Mouse (Mus musculus): ENCODE measurements around the gene Ahcyl2. TPM values are rescaled to one million over a fixed set of nuclear protein-coding genes. Genes with fewer than 3 reads are reported as not detected.
"Not testable (repeated sequence)": the region's sequence is repeated elsewhere in the genome, so short reads cannot be mapped to it uniquely, and the experiment has no call there.

Gene Ahcyl2
- polyA plus RNA-seq, 1 experiment from 2014 or later: 9.5 TPM

DNA sequence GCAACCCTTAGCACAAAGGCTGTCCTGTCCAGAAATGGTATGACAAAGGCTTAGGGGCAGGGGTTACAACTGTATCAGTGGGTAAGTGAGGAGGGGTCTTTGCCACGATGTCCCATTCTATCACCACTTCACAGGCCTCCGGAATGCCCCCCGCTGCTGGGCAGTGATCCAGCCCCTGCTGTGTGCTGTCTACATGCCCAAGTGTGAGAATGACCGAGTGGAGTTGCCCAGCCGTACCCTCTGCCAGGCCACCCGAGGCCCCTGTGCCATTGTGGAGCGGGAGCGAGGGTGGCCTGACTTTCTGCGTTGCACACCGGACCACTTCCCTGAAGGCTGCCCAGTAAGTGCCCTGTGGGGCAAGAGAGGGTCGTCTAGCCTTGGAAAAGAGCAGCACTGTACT is 14.5 kb upstream of the Ahcyl2 start:
- no peak overlapping the region for H3K4me3 ChIP-seq
- H3K27ac ChIP-seq: no peak overlapping the region
- H3K9me3 ChIP-seq: peaks cover 2% of the 10 kb centered on the region; the same call in 1 of the 2 replicates
- peaks cover 40% of the 10 kb centered on the region for H3K36me3 ChIP-seq
- H3K9ac ChIP-seq: no peak overlapping the region
- no peak for ATAC-seq (ENCODE audit: borderline replicate concordance, extremely low read depth, low FRiP score, low TSS enrichment)
- WGBS: 83% methylated on average over 11 of the region's 11 CpGs
- no peaks in the 10 kb centered on the region for H3K27me3 ChIP-seq
- H3K4me2 ChIP-seq: no peak overlapping the region
- H3K4me1 ChIP-seq: peaks cover 4% of the 10 kb centered on the region; the same call in 1 of the 2 replicates

DNA sequence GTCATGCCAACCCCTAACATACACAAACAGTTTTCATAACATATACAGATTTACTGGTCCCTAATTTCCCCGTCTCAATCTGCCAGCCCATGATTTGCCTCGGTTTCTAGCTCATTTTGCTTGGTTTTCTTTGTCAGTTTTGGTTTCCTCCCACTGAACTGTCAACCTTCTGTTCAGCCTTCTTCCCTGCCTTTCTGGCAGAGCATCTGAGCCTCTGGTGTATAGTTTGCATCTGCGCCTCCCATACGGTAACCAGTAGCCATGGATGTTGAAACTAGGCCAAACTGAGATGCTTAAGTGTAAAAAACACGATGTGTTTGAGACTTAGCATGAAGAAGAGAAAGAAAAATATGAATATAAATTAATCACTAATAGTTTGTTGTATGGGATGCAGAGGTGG is 11.8 kb upstream of the Ahcyl2 start:
- no peak overlapping the region for H3K4me3 ChIP-seq
- peaks cover 54% of the 10 kb centered on the region for H3K36me3 ChIP-seq
- 62% methylated on average over 5 of the region's 5 CpGs for WGBS
- no peaks in the 10 kb centered on the region for H3K4me1 ChIP-seq
- H3K27me3 ChIP-seq: no peaks in the 10 kb centered on the region
- no peaks in the 10 kb centered on the region for H3K9me3 ChIP-seq
- H3K27ac ChIP-seq: no peak overlapping the region
- no peak for ATAC-seq (ENCODE audit: borderline replicate concordance, extremely low read depth, low FRiP score, low TSS enrichment)
- H3K9ac ChIP-seq: no peak overlapping the region
- H3K4me2 ChIP-seq: no peak overlapping the region

DNA sequence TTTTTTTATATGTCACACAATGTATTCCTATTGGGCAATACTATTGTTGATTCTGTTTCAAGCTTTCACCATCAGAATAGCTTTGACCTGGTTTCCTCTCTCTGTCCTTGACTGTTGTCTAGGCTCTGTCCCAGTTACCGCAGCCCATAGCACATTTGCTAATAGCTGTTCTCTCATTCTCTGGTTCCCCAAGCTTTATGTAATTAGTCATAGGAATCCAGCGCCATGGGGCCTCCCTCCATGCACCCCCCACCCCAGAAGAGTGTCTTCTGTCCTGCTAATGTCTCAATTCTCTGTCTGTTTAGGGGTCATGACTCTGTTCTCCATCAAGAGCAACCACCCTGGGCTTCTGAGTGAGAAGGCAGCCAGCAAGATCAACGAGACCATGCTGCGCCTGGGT is 11.3 kb upstream of the Ahcyl2 start:
- Histone ChIP-seq H3K4me3 (no peak overlapping the region), H3K27ac (no peak overlapping the region), H3K27me3 (no peaks in the 10 kb centered on the region), H3K4me2 (no peak overlapping the region), H3K4me1 (no peaks in the 10 kb centered on the region), H3K9ac (no peak overlapping the region), H3K36me3 (peaks cover 57% of the 10 kb centered on the region), H3K9me3 (no peaks in the 10 kb centered on the region)
- 87% methylated on average over 4 of the region's 4 CpGs for WGBS
- no peak for ATAC-seq (ENCODE audit: borderline replicate concordance, extremely low read depth, low FRiP score, low TSS enrichment)

DNA sequence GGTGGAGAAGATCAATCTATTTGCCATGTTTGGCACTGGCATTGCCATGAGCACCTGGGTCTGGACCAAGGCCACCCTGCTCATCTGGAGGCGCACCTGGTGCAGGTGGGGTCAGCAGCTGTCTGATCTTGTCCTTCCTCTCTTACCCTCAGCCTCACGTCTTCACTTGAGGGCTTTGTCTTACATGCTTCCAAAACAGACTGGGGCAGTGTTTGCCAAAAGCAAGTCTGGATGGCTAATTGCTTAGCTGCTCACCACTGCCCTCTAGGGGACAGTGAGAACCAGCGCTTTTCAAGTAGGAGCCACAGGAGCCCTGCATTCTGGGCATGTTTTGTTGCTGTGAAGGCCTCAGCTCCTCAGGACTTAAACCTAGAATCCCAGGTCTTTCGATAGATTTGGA is 9.4 kb upstream of the Ahcyl2 start:
- Histone ChIP-seq H3K9ac (no peak overlapping the region), H3K27me3 (no peaks in the 10 kb centered on the region), H3K27ac (no peak overlapping the region), H3K4me1 (no peaks in the 10 kb centered on the region), H3K4me3 (no peak overlapping the region), H3K9me3 (no peaks in the 10 kb centered on the region), H3K36me3 (peaks cover 58% of the 10 kb centered on the region), H3K4me2 (no peak overlapping the region)
- 50% methylated on average over 4 of the region's 4 CpGs for WGBS
- no peak for ATAC-seq (ENCODE audit: borderline replicate concordance, extremely low read depth, low FRiP score, low TSS enrichment)

DNA sequence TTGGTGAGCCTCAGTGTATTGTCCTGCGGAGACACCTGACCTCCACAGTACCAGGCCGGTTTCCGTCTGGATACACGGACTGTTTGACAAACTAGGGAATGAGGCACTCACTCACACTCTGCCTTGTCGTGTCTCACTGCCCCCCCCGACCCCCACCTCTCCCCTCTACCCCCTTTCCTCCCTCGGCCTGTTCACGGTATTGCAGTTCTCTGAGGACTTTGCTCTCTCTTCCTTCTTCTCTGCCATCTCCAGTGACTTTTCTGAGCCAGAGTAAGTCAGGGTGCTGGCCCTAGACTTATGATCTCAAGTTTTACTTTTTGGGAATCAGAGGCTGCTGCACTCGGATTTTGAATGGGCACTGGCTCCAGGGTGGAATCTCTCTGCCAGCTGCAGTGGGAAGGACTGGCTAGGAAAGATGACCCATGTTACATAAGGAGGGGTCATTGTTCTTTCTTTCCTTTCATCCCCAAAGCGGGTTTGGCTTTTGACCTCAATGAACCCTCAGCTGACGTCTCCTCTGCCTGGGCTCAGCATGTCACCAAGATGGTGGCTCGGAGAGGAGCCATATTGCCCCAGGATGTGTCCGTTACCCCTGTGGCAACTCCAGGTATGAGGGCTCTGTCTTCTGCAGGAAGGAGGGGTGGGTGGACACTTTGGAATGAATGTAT is 8.7 kb upstream of the Ahcyl2 start:
- H3K4me2 ChIP-seq: no peak overlapping the region
- H3K27me3 ChIP-seq: no peaks in the 10 kb centered on the region
- no peak overlapping the region for H3K4me3 ChIP-seq
- H3K36me3 ChIP-seq: peaks cover 54% of the 10 kb centered on the region
- no peak for ATAC-seq (ENCODE audit: borderline replicate concordance, extremely low read depth, low FRiP score, low TSS enrichment)
- H3K9ac ChIP-seq: no peak overlapping the region
- no peaks in the 10 kb centered on the region for H3K4me1 ChIP-seq
- WGBS: 83% methylated on average over 13 of the region's 13 CpGs
- H3K9me3 ChIP-seq: no peaks in the 10 kb centered on the region
- H3K27ac ChIP-seq: no peak overlapping the region

DNA sequence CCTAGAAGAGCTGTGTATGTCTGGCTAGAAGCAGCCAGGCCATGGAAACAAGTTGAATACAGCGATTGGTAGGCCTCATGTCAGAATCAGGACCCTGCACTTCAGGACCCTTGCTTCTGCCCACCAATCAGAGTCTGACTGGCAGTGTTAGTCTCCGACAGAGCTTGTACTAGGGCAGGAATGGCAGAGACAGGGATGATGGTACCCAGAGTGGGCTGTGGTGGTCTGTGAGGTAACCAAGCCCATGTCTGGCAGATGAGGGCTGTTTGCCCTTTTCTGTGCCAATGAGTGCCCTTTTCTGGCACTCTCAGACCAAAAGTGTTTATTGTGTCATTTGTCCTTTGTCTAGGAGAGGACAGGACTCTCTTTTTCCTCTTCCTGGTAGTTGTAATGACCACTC is 7.4 kb upstream of the Ahcyl2 start:
- H3K4me2 ChIP-seq; H3K27me3 ChIP-seq; H3K4me3 ChIP-seq; H3K9me3 ChIP-seq; H3K9ac ChIP-seq; H3K4me1 ChIP-seq; ATAC-seq (ENCODE audit: borderline replicate concordance, extremely low read depth, low FRiP score, low TSS enrichment); H3K27ac ChIP-seq: not testable (repeated sequence)
- H3K36me3 ChIP-seq: peaks cover 41% of the 10 kb centered on the region
- 92% methylated on average over 2 of the region's 2 CpGs for WGBS

DNA sequence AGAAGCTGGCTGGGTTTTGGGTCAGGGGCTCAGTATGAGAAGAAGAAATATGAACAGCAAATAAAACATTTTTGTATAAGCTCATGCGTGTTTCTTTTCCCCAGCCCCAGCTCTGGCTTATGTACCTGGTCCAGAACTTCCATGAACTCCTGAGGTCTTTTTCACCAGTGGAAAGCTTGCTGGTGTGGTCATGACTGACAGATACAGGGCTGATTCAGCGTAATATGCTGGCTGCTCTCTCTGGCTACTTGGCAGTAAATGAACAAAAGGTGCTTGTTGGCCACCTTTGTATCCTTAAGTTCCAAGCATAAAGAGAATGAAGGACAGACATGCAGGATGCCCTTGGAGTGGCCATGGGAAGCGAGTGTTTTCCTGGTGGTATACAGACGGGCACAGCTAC is 6.5 kb upstream of the Ahcyl2 start:
- H3K9ac ChIP-seq: no peak overlapping the region
- ATAC-seq (ENCODE audit: borderline replicate concordance, extremely low read depth, low FRiP score, low TSS enrichment): no peak
- 89% methylated on average over 4 of the region's 4 CpGs for WGBS

DNA sequence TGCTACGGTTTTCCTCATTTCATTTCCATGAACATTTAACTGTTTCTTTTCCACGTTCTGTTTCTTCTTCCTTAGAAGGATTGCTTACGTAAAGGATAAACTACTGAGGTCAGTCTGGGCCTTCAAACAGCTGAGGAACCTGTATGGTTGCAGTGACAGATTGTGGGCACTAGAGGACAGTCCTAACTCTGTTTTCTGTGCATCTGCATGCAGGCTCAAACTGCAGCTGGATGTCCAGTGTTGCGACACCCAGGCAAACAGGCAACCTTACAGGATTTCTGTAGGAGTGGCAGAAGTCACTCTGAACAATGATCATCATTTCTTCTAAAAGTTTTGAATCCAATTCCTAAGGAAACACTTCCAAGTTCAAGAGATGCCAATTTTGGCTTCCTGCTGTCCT is 5.3 kb upstream of the Ahcyl2 start:
- H3K4me1 ChIP-seq: no peaks in the 10 kb centered on the region
- H3K27me3 ChIP-seq: no peaks in the 10 kb centered on the region
- H3K36me3 ChIP-seq: peaks cover 26% of the 10 kb centered on the region
- H3K4me2 ChIP-seq: no peak overlapping the region
- H3K9ac ChIP-seq: no peak overlapping the region
- no peak for ATAC-seq (ENCODE audit: borderline replicate concordance, extremely low read depth, low FRiP score, low TSS enrichment)
- 48% methylated on average over 4 of the region's 4 CpGs for WGBS
- no peaks in the 10 kb centered on the region for H3K9me3 ChIP-seq
- no peak overlapping the region for H3K27ac ChIP-seq
- no peak overlapping the region for H3K4me3 ChIP-seq

More for the DNA sequence above, 6.5 kb upstream of the Ahcyl2 start:
- no peaks in the 10 kb centered on the region for H3K27me3 ChIP-seq
- no peak overlapping the region for H3K27ac ChIP-seq
- no peaks in the 10 kb centered on the region for H3K9me3 ChIP-seq
- no peaks in the 10 kb centered on the region for H3K4me1 ChIP-seq
- peaks cover 37% of the 10 kb centered on the region for H3K36me3 ChIP-seq
- no peak overlapping the region for H3K4me3 ChIP-seq
- no peak overlapping the region for H3K4me2 ChIP-seq

DNA sequence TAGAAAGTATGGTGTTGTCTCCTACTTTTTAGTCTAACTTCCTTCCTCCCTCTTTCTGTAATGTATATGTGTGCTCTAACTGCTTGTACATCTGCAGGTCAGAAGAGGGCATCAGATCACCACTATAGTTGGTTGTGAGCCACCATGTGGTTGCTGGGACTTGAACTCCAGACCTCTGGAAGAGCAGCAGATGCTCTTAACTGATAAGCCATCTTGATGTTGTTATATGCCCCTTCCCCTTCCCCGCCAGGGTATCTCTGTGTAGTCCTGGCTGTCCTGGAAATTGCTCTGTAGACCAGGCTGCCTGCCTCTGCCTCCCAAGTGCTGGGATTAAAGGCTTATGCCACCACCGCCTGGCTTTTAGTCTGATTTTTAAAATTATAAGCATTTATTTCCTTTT is 937 bp upstream of the Ahcyl2 start:
- Histone ChIP-seq H3K9ac (no peak overlapping the region), H3K36me3 (no peaks in the 10 kb centered on the region), H3K4me2 (no peak overlapping the region), H3K4me3 (no peak overlapping the region), H3K4me1 (peaks cover 4% of the 10 kb centered on the region), H3K27me3 (no peaks in the 10 kb centered on the region), H3K27ac (no peak overlapping the region), H3K9me3 (no peaks in the 10 kb centered on the region)
- WGBS: 83% methylated on average over 2 of the region's 2 CpGs
- ATAC-seq (ENCODE audit: borderline replicate concordance, extremely low read depth, low FRiP score, low TSS enrichment): no peak

DNA sequence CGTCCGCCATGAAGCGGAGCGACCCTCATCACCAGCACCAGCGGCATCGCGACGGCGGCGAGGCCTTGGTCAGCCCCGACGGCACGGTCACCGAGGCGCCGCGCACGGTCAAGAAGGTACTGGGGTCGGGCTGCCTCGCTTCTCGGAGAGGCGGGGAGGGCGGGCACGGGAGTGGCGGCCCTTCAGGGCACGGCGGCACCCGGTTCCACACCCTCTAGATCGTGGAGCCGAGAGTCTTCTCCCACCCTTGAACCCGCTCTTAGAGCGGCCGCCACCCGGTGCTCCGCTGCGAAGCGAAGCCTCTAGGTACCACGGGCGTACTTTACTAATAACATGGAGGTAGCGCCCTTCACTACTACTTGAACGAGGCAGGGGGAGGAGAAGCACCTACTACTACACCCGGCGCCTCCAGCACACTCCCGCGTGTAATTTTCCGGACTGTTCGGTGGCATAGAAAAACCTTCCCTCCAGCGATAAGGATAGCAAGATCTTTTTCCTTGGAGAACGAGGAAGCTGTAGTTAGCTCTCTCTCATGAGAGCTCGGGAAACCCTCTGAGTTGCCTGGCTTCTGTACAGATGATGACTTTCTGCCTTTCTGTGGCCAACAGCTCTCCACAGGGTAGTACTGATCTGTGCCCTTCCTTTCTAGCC is 1.1 kb downstream of the Ahcyl2 start:
- H3K4me2 ChIP-seq: peak overlapping the region; percentile 83
- no peaks in the 10 kb centered on the region for H3K9me3 ChIP-seq
- H3K27ac ChIP-seq: peak overlapping the region; percentile 88
- H3K36me3 ChIP-seq: no peaks in the 10 kb centered on the region
- H3K4me1 ChIP-seq: peaks cover 4% of the 10 kb centered on the region
- no peaks in the 10 kb centered on the region for H3K27me3 ChIP-seq
- peak overlapping the region; percentile 73 for H3K9ac ChIP-seq
- under 1% methylated on average over 49 of the region's 50 CpGs for WGBS
- peak overlapping the region; percentile 93 for H3K4me3 ChIP-seq
- ATAC-seq (ENCODE audit: borderline replicate concordance, extremely low read depth, low FRiP score, low TSS enrichment): no peak; the same call in 1 of the 2 replicates

DNA sequence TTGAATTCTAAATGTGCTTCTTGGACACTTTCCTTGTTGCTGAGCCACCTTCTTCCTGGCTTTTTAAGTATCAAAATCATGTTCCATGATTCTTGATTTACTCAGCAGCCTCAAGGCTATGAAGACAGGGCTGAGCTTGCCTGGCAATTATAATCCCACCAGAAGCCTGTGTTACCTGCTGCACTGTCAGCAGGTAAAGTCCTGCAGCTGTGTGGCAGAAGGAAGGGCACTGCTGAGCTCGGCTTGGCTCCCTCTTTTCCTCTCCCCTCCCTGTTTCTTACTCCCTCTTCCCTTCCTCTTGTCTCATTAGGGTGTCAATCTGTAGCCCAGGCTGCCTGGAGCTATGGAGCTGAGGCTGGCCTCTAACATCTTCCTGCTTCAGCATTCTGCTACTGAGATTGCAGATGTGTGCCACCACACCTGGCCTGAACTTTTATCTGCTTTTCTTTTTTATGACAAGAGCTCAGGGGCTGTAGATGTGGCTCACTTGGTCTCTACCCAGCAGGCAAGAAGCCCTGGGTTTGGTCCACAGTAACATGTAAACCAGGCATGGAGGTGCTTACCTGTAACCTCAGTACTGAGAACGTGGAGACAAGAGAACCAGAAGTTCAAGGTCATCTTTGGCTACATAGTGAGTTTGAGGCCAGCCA is 3.0 kb downstream of the Ahcyl2 start:
- H3K4me1 ChIP-seq: peaks cover 4% of the 10 kb centered on the region
- 55% methylated on average over 2 of the region's 2 CpGs for WGBS
- no peak overlapping the region for H3K4me2 ChIP-seq
- no peak overlapping the region for H3K9ac ChIP-seq
- H3K27ac ChIP-seq: no peak overlapping the region
- no peaks in the 10 kb centered on the region for H3K27me3 ChIP-seq
- H3K36me3 ChIP-seq: no peaks in the 10 kb centered on the region
- no peaks in the 10 kb centered on the region for H3K9me3 ChIP-seq
- no peak for ATAC-seq (ENCODE audit: borderline replicate concordance, extremely low read depth, low FRiP score, low TSS enrichment)
- no peak overlapping the region for H3K4me3 ChIP-seq

DNA sequence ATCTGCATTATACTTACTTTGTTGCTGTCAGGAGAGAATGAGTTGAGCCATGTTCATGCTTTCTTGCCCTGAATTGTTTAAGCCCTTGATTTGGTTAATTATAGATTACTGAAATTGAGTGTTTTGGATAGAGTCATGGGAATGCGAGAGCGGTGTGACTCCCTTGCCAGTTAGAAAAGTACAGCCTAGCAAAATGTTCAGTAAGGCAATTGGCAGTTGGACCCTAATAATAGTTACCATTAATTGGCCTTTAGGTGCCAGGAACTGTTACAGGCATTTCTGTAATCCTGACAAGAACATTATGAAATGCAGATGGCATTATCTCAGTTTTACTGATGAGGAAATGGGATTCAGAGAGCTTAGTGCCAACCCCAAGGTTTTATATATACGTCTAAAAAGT is 4.4 kb downstream of the Ahcyl2 start:
- H3K4me3 ChIP-seq: no peak overlapping the region
- WGBS: 91% methylated on average over 3 of the region's 3 CpGs

More for the DNA sequence above, 4.4 kb downstream of the Ahcyl2 start:
- Histone ChIP-seq H3K4me1 (peaks cover 4% of the 10 kb centered on the region), H3K9ac (no peak overlapping the region), H3K27ac (no peak overlapping the region), H3K4me2 (no peak overlapping the region), H3K36me3 (no peaks in the 10 kb centered on the region), H3K9me3 (no peaks in the 10 kb centered on the region), H3K27me3 (no peaks in the 10 kb centered on the region)
- no peak for ATAC-seq (ENCODE audit: borderline replicate concordance, extremely low read depth, low FRiP score, low TSS enrichment)
